Mouse (Mus musculus) liver, adult 10 weeks (tissue): ENCODE data around the gene Cdon. TPM values are rescaled to one million over a fixed set of nuclear protein-coding genes. Genes with fewer than 3 reads are reported as not detected.

Source experiments
- polyA plus RNA-seq: library from polyadenylated mRNA; stranded (reverse); fragments of 350-450 nt; fragmentation: Illumina TruSeq; extraction: RNeasy Lipid Tissue Mini Kit (QIAGEN cat#74804); gene quantifications from one replicate; pipeline ENCODE4 v1.2.3, GENCODE M21; 2014; ENCODE audit warnings: low read depth, low replicate concordance

The Cdon gene
- 0.82 TPM for polyA plus RNA-seq

GRCm38 (mm10) chr9:35420805-35421719, at the start of gene Cdon:
Gene Cdon (plus strand): TSS chr9:35421128.

GRCm38 (mm10) chr9:35518169-35518568, 97.2 kb downstream of the Cdon start, which contains the start of gene Gm1113:
Gene Gm1113 (minus strand): TSS chr9:35518269.

Other genes with a start within 250 kb of the Cdon start
- 6.9 TPM for gene Dcps, start 245.1 kb upstream of the Cdon start, polyA plus RNA-seq
- 237 TPM for gene Srpr, start 221.0 kb upstream of the Cdon start, polyA plus RNA-seq
- 15.8 TPM for gene Tirap, start 220.8 kb upstream of the Cdon start, polyA plus RNA-seq
- 19.1 TPM for gene Foxred1, start 210.1 kb upstream of the Cdon start, polyA plus RNA-seq
- gene Fam118b, start 153.3 kb upstream of the Cdon start, polyA plus RNA-seq, result 5.3 TPM
- 3.1 TPM for gene Rpusd4, start 153.3 kb upstream of the Cdon start, polyA plus RNA-seq
- not detected for gene Gm1113, start 97.1 kb downstream of the Cdon start, polyA plus RNA-seq
- 0.05 TPM for gene Ddx25, start 137.4 kb downstream of the Cdon start, polyA plus RNA-seq
- gene Pus3, start 137.5 kb downstream of the Cdon start, polyA plus RNA-seq, result 11.5 TPM
- not detected for gene Pate2, start 149.2 kb downstream of the Cdon start, polyA plus RNA-seq
- gene Hyls1, start 149.3 kb downstream of the Cdon start, polyA plus RNA-seq, result 2.1 TPM
- not detected for gene Pate4, start 190.8 kb downstream of the Cdon start, polyA plus RNA-seq
- gene Pate3, start 227.1 kb downstream of the Cdon start, polyA plus RNA-seq, result not detected